Mouse (Mus musculus) brain, embryonic 14.5 days (tissue): ENCODE data around the gene Celf2.

Experiments
- CTCF ChIP-seq: fragments of 200-500 bp; IDR thresholded peaks from 2 replicates; pipeline ENCODE4 v1.5.1; 2012; ENCODE audit warnings: inconsistent platforms, mild to moderate bottlenecking, moderate library complexity, borderline replicate concordance; ENCODE audit not compliant: insufficient read depth, insufficient read length; ENCODE audit errors: extremely low read depth
- POLR2A ChIP-seq: fragments of 200-500 bp; IDR thresholded peaks from 2 replicates; pipeline ENCODE4 v1.6.1; 2012; ENCODE audit warnings: mild to moderate bottlenecking, inconsistent platforms, borderline replicate concordance; ENCODE audit not compliant: poor library complexity, insufficient read depth, insufficient read length, severe bottlenecking; ENCODE audit errors: extremely low read depth

GRCm38 (mm10) chr2:6526311-6526710, 983.1 kb downstream of the Celf2 start:
- TF ChIP-seq CTCF (no peak), POLR2A (no peak)
